Mouse (Mus musculus) lung, postnatal 0 days (tissue): Measurements from ENCODE around the gene Asb16. TPM values are rescaled to one million over a fixed set of nuclear protein-coding genes. Genes with fewer than 3 reads are reported as not detected.

ENCODE experiments used
- ATAC-seq: fragments of 200-750 bp; cut with Nextera tagmentation; 2 replicates; pipeline ENCODE4 v1.8.0; 2017; ENCODE audit warnings: moderate library complexity
- DNase-seq: peaks from one replicate; pipeline ENCODE4 v3.0.0-alpha.2; 2016; ENCODE audit warnings: low spot score
- H3K27ac ChIP-seq: fragments of 300-500 bp; sonication (generic); 2 replicates; pipeline ENCODE4 v1.5.1; 2014; ENCODE audit warnings: antibody characterized with exemption, mild to moderate bottlenecking, low read length, mixed read lengths
- H3K27me3 ChIP-seq: fragments of 300-500 bp; sonication (generic); replicated peaks from 2 replicates; pipeline ENCODE4 v1.6.1; 2014; ENCODE audit warnings: low read length, mixed read lengths; ENCODE audit not compliant: insufficient read depth
- H3K36me3 ChIP-seq: fragments of 300-500 bp; sonication (generic); 2 replicates; pipeline ENCODE4 v1.6.1; 2014; ENCODE audit warnings: low read length, mixed read lengths; ENCODE audit not compliant: insufficient read depth
- H3K4me1 ChIP-seq: fragments of 300-500 bp; sonication (generic); 2 replicates; pipeline ENCODE4 v1.6.1; 2014; ENCODE audit warnings: antibody characterized with exemption, low read depth, low read length, mixed read lengths; ENCODE audit not compliant: insufficient read depth
- H3K4me2 ChIP-seq: fragments of 300-500 bp; sonication (generic); replicated peaks from 2 replicates; pipeline ENCODE4 v1.6.1; 2014; ENCODE audit warnings: low read depth, mild to moderate bottlenecking, low read length, moderate library complexity, mixed read lengths
- H3K4me3 ChIP-seq: fragments of 300-500 bp; sonication (generic); 2 replicates; pipeline ENCODE4 v1.5.1; 2014; ENCODE audit warnings: low read depth, low read length
- H3K9ac ChIP-seq: fragments of 300-500 bp; sonication (generic); replicated peaks from 2 replicates; pipeline ENCODE4 v1.6.1; 2014; ENCODE audit warnings: low read depth, mild to moderate bottlenecking
- H3K9me3 ChIP-seq: fragments of 300-500 bp; sonication (generic); 2 replicates; pipeline ENCODE4 v1.6.1; 2016; ENCODE audit warnings: low read length, mixed read lengths
- CTCF ChIP-seq: IDR thresholded peaks from 2 replicates; pipeline ENCODE4 v1.5.1; 2016; ENCODE audit warnings: antibody characterized with exemption, mild to moderate bottlenecking
- EP300 ChIP-seq: IDR thresholded peaks from 2 replicates; pipeline ENCODE4 v1.6.1; 2016; ENCODE audit warnings: antibody characterized with exemption, mild to moderate bottlenecking, control low read depth
- WGBS: fragments of 180-500 bp; shearing (Covaris S2); extraction: QIAGEN DNeasy Blood & Tissue Kit; methylation state at CpG from one replicate; pipeline ENCODE4 v1.1.7; 2014; 5-methylcytosine and 5-hydroxymethylcytosine counted together
- polyA plus RNA-seq: library from polyadenylated mRNA; unstranded; fragments of >200 nt; fragmentation: Nextera tagmentation; extraction: Ambion mirVana; gene quantifications from 2 replicates; pipeline ENCODE4 v1.2.1, GENCODE M21; 2015

Gene Asb16
- not detected in 2 replicates for polyA plus RNA-seq

- Histone ChIP-seq H3K27me3 (no peaks in the 10 kb centered on the region), H3K9ac (no peak within 1 kb of the TSS), H3K4me3 (no peak within 1 kb of the TSS), H3K4me1 (no peaks in the 10 kb centered on the region), H3K9me3 (no peaks in the 10 kb centered on the region), H3K36me3 (no peaks in the 10 kb centered on the region), H3K27ac (no peak within 1 kb of the TSS), H3K4me2 (no peak within 1 kb of the TSS)
- DNase-seq (no peak), ATAC-seq (no peak)
- 89% methylated on average over 12 of the region's 12 CpGs for WGBS
- TF ChIP-seq CTCF = no peak
- TF ChIP-seq EP300 = no peak
Observed at GRCm38 (mm10) chr11:102268520-102269244, at the start of gene Asb16. TSS of gene Asb16 (plus strand) at chr11:102268743.

GRCm38 (mm10) chr11:102218783-102219182 lies 49.8 kb upstream of the Asb16 start:
- 0% methylated on average over 8 of the region's 10 CpGs for WGBS
- Histone ChIP-seq H3K4me3 (peak overlapping the region; percentile 44), H3K9me3 (no peaks in the 10 kb centered on the region), H3K27me3 (no peaks in the 10 kb centered on the region), H3K9ac (peak overlapping the region; percentile 30; the same call in 1 of the 2 replicates), H3K27ac (peak overlapping the region; percentile 88), H3K4me2 (peak overlapping the region; percentile 74), H3K4me1 (peaks cover 66% of the 10 kb centered on the region), H3K36me3 (peaks cover 6% of the 10 kb centered on the region; the same call in 1 of the 2 replicates)
- ATAC-seq (peak; percentile 79), DNase-seq (peak; percentile 98)
- TF ChIP-seq CTCF = 0 out of 2 replicates have a peak, but pooled peaks have one; percentile 2
- TF ChIP-seq EP300 = peak; percentile 48; the same call in 1 of the 2 replicates

- H3K4me3 ChIP-seq = peak overlapping the region; percentile 44; the same call in 1 of the 2 replicates
- no peak for TF ChIP-seq CTCF
- TF ChIP-seq EP300 = no peak
- DNase-seq (no peak), ATAC-seq (no peak)
- peaks cover 6% of the 10 kb centered on the region; the same call in 1 of the 2 replicates for H3K36me3 ChIP-seq
- 48% methylated on average over 12 of the region's 14 CpGs for WGBS
- H3K9me3 ChIP-seq = no peaks in the 10 kb centered on the region
- no peak overlapping the region for H3K9ac ChIP-seq
- no peaks in the 10 kb centered on the region for H3K27me3 ChIP-seq
- H3K27ac ChIP-seq = peak overlapping the region; percentile 88
- H3K4me1 ChIP-seq = peaks cover 67% of the 10 kb centered on the region
- peak overlapping the region; percentile 74 for H3K4me2 ChIP-seq
Observed at GRCm38 (mm10) chr11:102219247-102219993, 49.1 kb upstream of the Asb16 start.

GRCm38 (mm10) chr11:102219994-102220346 lies 48.6 kb upstream of the Asb16 start:
- 37% methylated on average over 4 of the region's 4 CpGs for WGBS
- Histone ChIP-seq H3K4me3 (no peak overlapping the region), H3K27ac (peak overlapping the region; percentile 88; the same call in 1 of the 2 replicates), H3K4me1 (peaks cover 67% of the 10 kb centered on the region), H3K36me3 (peaks cover 6% of the 10 kb centered on the region; the same call in 1 of the 2 replicates), H3K4me2 (no peak overlapping the region), H3K9ac (no peak overlapping the region), H3K9me3 (no peaks in the 10 kb centered on the region), H3K27me3 (no peaks in the 10 kb centered on the region)
- TF ChIP-seq EP300 (no peak), CTCF (no peak)
- no peak for ATAC-seq
- DNase-seq = peak; percentile 30

- H3K9me3 ChIP-seq = no peaks in the 10 kb centered on the region
- H3K27me3 ChIP-seq = no peaks in the 10 kb centered on the region
- no peak for DNase-seq
- H3K4me1 ChIP-seq = peaks cover 66% of the 10 kb centered on the region
- no peak for TF ChIP-seq EP300
- TF ChIP-seq CTCF = no peak
- no peak for ATAC-seq
- H3K4me3 ChIP-seq = no peak overlapping the region
- peaks cover 6% of the 10 kb centered on the region; the same call in 1 of the 2 replicates for H3K36me3 ChIP-seq
- 59% methylated on average over 6 of the region's 6 CpGs for WGBS
- H3K27ac ChIP-seq = no peak overlapping the region
- no peak overlapping the region for H3K9ac ChIP-seq
- H3K4me2 ChIP-seq = no peak overlapping the region
Observed at GRCm38 (mm10) chr11:102220451-102220850, 48.1 kb upstream of the Asb16 start.
